Mouse (Mus musculus): ENCODE measurements around the gene Cit.

Gene Cit

GRCm38 (mm10) chr5:115957177-115957576 lies 112.1 kb downstream of the Cit start:
- peak in 1 of 2 experiments; percentile 23 for DNase-seq (ENCODE audit: inconsistent age in 2 of 2, low spot score in 1 of 2)

DNA sequence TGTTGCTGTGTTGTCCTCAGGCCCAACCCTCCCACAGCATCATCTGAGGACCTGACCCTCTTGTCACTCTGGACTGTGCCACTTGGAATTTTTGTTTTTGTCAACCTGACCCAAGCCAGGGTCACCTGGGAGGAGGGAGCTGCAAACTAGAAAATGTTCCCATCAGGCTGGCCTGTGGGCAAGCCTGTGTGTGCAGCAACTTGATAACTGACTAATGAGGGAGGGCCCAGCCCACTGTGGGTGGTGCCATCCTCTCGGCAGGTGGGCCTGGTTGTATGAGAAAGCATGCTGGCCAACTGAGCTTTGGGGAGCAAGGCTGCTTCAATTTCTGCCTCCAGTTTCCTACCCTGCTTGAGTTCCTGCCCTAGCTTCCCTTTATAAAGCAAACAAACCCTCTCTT lies 113.3 kb downstream of the Cit start:
- DNase-seq (ENCODE audit: inconsistent age in 2 of 2, low spot score in 1 of 2): no peak

- no peak for DNase-seq (ENCODE audit: inconsistent age in 2 of 2, low spot score in 1 of 2)
These were observed 113.7 kb downstream of the Cit start for GRCm38 (mm10) chr5:115958814-115959213.

- no peak for DNase-seq (ENCODE audit: inconsistent age in 2 of 2, low spot score in 1 of 2)
These were observed 116.7 kb downstream of the Cit start for GRCm38 (mm10) chr5:115961809-115962208.

DNA sequence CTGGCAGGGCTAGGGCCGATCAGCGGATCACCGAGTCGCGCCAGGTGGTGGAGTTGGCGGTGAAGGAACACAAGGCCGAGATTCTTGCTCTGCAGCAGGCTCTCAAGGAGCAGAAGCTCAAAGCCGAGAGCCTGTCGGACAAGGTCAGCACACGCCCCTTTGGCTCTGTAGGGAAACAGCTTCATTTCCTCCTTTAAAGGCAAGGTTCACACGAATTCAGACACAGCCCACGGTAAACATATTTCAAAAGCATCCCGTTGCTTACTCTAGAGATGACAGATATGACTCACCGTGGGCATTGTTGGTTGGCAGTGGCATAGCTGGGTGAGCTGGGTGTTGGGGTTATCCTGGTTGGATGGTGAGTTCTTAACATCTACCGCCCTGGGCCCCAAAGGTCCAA lies 126.2 kb downstream of the Cit start:
- DNase-seq (ENCODE audit: inconsistent age in 2 of 2, low spot score in 1 of 2): peak in 1 of 2 experiments; percentile 71

DNA sequence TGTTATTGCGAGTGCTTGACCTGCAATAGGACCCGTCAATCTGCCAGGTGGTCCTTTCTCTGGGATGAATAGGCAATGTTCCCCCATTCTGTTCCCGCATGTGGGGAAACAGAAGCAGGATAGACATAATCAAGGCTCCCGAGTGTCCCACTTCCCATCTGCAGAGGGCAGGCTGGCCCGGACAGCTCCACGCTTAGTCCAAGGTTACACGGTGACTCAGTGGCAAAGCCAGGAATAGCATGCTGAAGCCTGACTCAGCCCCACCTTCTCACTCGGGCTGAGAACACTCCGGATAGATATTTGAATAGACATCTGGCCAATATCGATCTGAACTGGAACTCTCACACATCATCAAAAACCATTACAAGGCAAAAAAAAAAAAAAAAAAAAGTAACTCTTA lies 130.6 kb downstream of the Cit start:
- peak; percentile 79 to 83 for DNase-seq (ENCODE audit: inconsistent age in 2 of 2, low spot score in 1 of 2)

DNA sequence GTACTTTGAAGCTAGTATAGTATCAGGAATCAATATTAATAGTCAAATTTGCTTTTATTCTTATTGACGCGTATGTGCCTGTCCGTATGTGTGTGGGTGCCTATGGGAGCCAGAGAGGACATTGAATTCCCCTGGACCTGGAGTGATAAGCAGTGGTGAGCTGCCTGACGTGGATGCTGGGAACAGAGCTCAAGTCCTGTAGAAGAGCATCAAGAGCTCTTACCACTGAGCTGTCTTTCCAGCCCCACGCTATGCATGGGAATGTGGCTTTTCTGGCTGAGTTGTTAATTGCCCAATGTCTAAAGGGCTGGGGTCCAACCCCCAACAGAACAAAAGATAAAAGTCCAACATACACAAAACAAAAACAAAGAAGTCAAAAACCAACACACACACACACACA lies 131.4 kb downstream of the Cit start:
- no peak for DNase-seq (ENCODE audit: inconsistent age in 2 of 2, low spot score in 1 of 2)

DNA sequence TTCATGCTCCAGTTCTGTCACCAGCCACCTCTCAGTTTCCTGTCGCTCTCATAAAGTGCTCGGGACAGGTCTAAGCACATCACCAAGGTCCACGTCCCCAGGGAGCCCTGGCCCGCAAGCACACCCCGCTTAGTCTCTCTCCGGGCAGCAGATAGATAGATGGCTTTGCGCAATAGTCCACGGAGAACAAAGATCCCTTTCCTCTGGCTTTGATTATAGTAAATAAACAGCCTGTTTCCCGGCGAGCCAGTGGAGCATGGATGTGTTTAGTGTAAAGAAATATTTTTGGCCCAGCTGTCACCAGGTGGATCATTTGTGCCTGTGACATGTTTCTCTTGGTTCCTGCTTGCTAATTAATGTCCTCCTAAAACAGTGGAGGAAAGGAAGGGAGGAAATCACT lies 132.2 kb downstream of the Cit start:
- DNase-seq (ENCODE audit: inconsistent age in 2 of 2, low spot score in 1 of 2): no peak

GRCm38 (mm10) chr5:115977757-115978156 lies 132.7 kb downstream of the Cit start:
- DNase-seq (ENCODE audit: inconsistent age in 2 of 2, low spot score in 1 of 2): peak; percentile 49 to 71

GRCm38 (mm10) chr5:115978255-115978654 lies 133.2 kb downstream of the Cit start:
- DNase-seq (ENCODE audit: inconsistent age in 2 of 2, low spot score in 1 of 2): no peak

DNA sequence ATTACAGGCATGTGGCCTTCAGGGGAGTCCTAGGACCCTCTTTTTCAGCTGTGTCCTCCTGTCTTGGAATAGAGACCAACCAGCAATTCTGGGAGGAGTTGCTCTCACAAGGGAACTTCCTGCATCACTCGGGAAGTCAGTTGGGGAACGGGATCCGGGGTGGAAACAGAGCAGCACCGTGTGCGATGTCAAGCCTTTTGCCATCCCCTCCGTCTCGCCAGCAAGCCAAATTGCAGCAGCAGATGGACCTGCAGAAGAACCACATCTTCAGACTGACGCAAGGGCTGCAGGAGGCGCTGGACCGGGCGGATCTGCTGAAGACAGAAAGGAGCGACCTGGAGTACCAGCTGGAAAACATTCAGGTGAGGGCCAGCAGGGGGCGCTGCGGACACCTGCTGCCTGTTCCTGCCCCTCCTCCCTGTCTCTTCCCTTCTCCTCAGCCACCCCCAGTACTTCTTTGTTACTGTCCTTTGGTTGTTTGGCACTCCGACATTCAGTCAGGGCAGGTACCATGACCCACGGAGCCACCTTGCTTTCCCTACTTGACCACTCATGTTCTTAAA lies 134.1 kb downstream of the Cit start:
- DNase-seq (ENCODE audit: inconsistent age in 2 of 2, low spot score in 1 of 2): peak in 1 of 2 experiments; percentile 65

DNA sequence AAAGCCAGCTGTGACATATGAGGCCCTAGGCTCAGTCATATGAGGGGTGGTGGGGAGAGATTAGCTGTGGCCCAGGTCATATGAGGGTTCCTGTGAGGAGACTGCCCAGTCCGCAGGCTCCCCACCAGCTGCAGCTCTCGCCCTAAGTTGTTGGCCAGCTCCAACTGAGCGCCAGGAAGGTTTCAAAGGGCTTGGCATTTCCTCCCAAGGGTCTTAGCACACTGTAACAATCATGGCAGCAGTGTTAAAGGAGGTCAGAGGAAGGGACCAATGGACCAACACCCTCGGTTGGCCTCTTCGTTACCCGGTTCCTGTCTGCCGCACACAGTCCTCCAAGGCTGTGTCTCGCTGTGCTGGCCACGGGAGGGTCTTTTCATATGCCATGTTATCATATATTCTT lies 135.5 kb downstream of the Cit start:
- DNase-seq (ENCODE audit: inconsistent age in 2 of 2, low spot score in 1 of 2): no peak

DNA sequence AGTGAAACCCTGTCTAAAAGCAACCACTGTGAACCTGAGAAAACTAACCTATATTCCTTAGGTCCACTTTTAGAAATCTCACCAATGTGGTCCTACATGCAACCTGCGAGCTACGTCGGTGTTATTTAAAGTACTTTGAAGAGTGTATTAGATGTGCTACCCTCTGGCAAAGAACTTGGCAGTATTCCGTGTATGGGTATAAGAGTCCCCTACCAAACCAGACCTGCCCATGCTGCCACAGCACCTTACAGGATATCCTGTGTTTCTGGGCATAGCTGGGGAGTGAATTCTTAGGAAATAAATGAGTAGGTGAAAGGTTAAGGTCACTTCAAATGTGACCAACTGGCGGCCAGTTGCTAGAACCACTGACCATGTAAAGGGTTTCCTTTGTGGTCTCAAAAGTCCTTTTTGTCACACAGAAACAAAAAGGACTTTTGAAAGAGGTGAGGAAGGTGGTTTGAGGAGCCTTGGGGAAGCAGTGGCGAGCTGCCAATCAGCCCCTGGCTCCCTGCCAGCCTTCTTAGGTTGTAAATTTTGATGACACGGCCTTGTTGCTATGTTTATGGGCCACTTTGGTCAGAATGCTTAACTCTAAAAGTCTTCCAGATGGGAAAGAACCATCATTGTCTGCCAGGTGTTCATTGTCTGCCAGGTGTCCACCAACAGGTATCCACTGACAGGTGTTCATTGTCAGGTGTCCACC lies 137.7 kb downstream of the Cit start:
- DNase-seq (ENCODE audit: inconsistent age in 2 of 2, low spot score in 1 of 2): peak; percentile 69 to 94

DNA sequence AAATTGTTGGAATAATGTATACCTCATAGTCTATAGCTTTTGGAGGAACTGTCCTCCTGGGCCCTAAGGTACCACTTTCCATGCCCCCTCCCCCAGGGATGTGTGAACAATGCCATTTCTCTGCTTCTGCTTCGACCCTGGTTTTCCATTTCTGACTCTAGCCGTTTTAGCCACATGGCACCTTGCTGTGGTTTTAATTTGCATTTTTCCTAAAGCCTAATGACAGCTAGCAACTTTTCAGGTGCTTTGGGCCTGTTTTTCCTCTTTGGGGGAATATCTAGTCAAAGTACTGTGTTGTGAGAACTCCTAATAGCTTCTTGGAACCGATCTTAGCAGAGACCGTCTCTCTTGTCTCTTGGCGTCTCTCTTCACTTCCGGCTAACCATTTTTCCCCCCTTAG lies 139.3 kb downstream of the Cit start:
- no peak for DNase-seq (ENCODE audit: inconsistent age in 2 of 2, low spot score in 1 of 2)

DNA sequence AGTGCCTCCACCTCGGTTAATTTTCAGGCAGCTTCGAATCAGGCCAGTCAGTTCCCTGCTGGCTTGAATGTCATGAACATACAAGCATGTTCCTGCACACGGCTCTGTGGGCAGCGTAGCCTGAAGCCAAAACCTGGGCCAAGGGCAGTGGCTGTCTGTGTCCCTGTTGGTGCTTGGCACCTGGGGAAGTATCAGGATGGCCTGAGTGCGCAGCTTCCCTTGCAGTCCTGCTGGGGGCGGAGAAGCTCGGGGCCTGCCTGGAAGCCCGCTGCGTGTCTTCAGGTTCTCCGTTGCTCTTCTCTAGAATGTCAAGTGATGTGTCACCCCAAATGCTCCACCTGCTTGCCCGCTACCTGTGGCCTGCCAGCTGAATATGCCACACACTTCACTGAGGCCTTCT lies 140.0 kb downstream of the Cit start:
- DNase-seq (ENCODE audit: inconsistent age in 2 of 2, low spot score in 1 of 2): no peak

GRCm38 (mm10) chr5:115987284-115987683 lies 142.2 kb downstream of the Cit start:
- no peak for DNase-seq (ENCODE audit: inconsistent age in 2 of 2, low spot score in 1 of 2)

GRCm38 (mm10) chr5:115991717-115992116 lies 146.6 kb downstream of the Cit start:
- no peak for DNase-seq (ENCODE audit: inconsistent age in 2 of 2, low spot score in 1 of 2)

GRCm38 (mm10) chr5:115994101-115994500 lies 149.0 kb downstream of the Cit start:
- DNase-seq (ENCODE audit: inconsistent age in 2 of 2, low spot score in 1 of 2): no peak

DNA sequence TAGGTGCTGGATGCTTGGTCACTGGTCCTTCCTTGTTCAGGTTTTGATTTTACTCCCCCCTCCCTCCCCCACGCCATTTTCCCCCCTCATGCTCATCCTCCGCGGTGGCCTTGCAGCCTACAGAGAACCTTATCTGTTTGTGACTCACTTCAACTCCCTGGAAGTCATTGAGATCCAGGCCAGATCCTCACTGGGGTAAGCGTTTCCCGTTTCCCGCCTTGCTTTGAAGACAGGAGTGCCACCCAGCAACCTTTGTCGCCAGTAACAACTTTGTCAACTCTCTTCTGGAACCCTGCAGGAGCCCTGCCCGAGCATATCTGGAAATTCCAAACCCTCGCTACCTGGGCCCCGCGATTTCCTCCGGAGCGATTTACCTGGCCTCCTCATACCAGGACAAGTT lies 152.3 kb downstream of the Cit start:
- peak in 1 of 2 experiments; percentile 82 for DNase-seq (ENCODE audit: inconsistent age in 2 of 2, low spot score in 1 of 2)

- DNase-seq (ENCODE audit: inconsistent age in 2 of 2, low spot score in 1 of 2): peak in 1 of 2 experiments; percentile 88
These were observed 158.1 kb downstream of the Cit start for GRCm38 (mm10) chr5:116003154-116003553.

DNA sequence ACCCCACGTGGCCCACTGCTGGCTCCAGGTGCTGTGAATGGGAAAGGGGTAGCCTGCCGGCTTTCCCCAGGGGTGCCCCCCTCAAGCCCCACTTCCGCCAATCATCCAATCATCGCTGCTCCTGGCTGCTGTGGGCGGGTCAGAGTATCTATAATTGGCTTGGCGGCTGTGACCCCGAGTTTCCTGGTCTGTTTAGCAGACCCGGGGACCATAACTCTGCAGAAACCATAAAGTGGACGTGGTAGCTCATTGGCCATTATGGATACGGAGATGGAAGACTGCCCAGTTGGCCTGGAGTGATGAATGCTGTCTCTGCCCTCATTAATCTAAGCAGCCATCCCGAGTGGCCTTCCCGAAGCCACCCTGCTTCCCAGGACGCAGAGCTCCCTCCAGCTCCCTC lies 158.7 kb downstream of the Cit start:
- DNase-seq (ENCODE audit: inconsistent age in 2 of 2, low spot score in 1 of 2): peak in 1 of 2 experiments; percentile 76

DNA sequence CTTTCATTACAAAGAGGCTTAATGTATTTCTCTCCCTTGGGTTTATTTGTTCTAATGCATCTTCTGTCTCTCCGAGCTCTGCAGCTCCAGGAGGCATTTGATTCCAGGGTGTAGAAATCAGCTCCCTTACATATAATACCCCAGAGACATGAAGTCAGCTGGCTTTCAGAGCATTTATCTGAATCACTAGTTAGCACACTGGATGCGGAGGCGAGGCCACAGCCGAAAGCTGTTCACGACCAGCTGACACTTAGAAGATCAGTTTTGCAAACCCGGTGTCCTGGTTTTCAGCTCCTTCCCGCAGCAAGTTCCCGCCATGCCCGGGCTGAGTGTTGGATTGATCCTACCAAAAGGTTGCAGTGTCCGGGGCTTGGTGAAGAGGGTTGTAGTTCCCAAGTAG lies 159.2 kb downstream of the Cit start:
- no peak for DNase-seq (ENCODE audit: inconsistent age in 2 of 2, low spot score in 1 of 2)

Measured in adrenal gland, adult (tissue).